Mouse (Mus musculus) spleen, adult 18-20 months (tissue): ENCODE results near the gene Sfr1.

Experiments
- DNase-seq, 2 experiments: peaks; one replicate each; pipeline ENCODE4 v3.0.0; 2022; ENCODE audit warnings: mixed read lengths in 2 of 2

Sfr1 gene

GRCm38 (mm10) chr19:47731071-47731881, at the start of gene Sfr1:
Gene Sfr1, plus strand, starts transcription at chr19:47731682.
- DNase-seq = peak; percentile 98 to 99

- no peak for DNase-seq
Observed at GRCm38 (mm10) chr19:47689592-47689991, 41.9 kb upstream of the Sfr1 start.

- no peak for DNase-seq
Observed at GRCm38 (mm10) chr19:47691994-47692393, 39.5 kb upstream of the Sfr1 start, which contains the start of gene Col17a1. Gene Col17a1, minus strand, starts transcription at chr19:47692094.

- DNase-seq = no peak
Observed at GRCm38 (mm10) chr19:47695725-47696124, 35.8 kb upstream of the Sfr1 start.

- no peak for DNase-seq
Observed at GRCm38 (mm10) chr19:47696411-47696810, 35.1 kb upstream of the Sfr1 start.

GRCm38 (mm10) chr19:47697067-47697466, 34.4 kb upstream of the Sfr1 start:
- no peak for DNase-seq

- no peak for DNase-seq
Observed at GRCm38 (mm10) chr19:47698266-47698665, 33.2 kb upstream of the Sfr1 start.

- no peak for DNase-seq
Observed at GRCm38 (mm10) chr19:47699743-47700142, 31.7 kb upstream of the Sfr1 start.

GRCm38 (mm10) chr19:47700509-47700908, 31.0 kb upstream of the Sfr1 start:
- no peak for DNase-seq

GRCm38 (mm10) chr19:47705080-47705771, 26.3 kb upstream of the Sfr1 start:
- DNase-seq = no peak

- no peak for DNase-seq
Observed at GRCm38 (mm10) chr19:47705772-47706309, 25.6 kb upstream of the Sfr1 start.

GRCm38 (mm10) chr19:47710376-47710775, 21.1 kb upstream of the Sfr1 start:
- no peak for DNase-seq

- DNase-seq = no peak
Observed at GRCm38 (mm10) chr19:47713457-47713856, 18.0 kb upstream of the Sfr1 start.

- DNase-seq = no peak
Observed at GRCm38 (mm10) chr19:47716144-47716543, 15.3 kb upstream of the Sfr1 start.

- no peak for DNase-seq
Observed at GRCm38 (mm10) chr19:47719147-47719546, 12.3 kb upstream of the Sfr1 start.

- no peak for DNase-seq
Observed at GRCm38 (mm10) chr19:47722471-47722870, 9.0 kb upstream of the Sfr1 start.

- DNase-seq = no peak
Observed at GRCm38 (mm10) chr19:47724903-47725302, 6.6 kb upstream of the Sfr1 start.

GRCm38 (mm10) chr19:47725643-47726140, 5.8 kb upstream of the Sfr1 start:
- DNase-seq = no peak

GRCm38 (mm10) chr19:47730691-47731070, 801 bp upstream of the Sfr1 start:
- DNase-seq = peak; percentile 47 to 53

- peak; percentile 56 to 68 for DNase-seq
Observed at GRCm38 (mm10) chr19:47731931-47732330, 449 bp downstream of the Sfr1 start.

GRCm38 (mm10) chr19:47747072-47747471, 15.6 kb downstream of the Sfr1 start:
- DNase-seq = no peak

- no peak for DNase-seq
Observed at GRCm38 (mm10) chr19:47748950-47749349, 17.5 kb downstream of the Sfr1 start.

- no peak for DNase-seq
Observed at GRCm38 (mm10) chr19:47750391-47750790, 18.9 kb downstream of the Sfr1 start.

- DNase-seq = no peak
Observed at GRCm38 (mm10) chr19:47752456-47752855, 21.0 kb downstream of the Sfr1 start.
